Mouse (Mus musculus) lung, postnatal 4 days (tissue): ENCODE results near the gene Rita1.

Experiments
- DNase-seq, 2 experiments: peaks; one replicate each; pipeline ENCODE4 v3.0.0; 2021

The Rita1 gene

DNA sequence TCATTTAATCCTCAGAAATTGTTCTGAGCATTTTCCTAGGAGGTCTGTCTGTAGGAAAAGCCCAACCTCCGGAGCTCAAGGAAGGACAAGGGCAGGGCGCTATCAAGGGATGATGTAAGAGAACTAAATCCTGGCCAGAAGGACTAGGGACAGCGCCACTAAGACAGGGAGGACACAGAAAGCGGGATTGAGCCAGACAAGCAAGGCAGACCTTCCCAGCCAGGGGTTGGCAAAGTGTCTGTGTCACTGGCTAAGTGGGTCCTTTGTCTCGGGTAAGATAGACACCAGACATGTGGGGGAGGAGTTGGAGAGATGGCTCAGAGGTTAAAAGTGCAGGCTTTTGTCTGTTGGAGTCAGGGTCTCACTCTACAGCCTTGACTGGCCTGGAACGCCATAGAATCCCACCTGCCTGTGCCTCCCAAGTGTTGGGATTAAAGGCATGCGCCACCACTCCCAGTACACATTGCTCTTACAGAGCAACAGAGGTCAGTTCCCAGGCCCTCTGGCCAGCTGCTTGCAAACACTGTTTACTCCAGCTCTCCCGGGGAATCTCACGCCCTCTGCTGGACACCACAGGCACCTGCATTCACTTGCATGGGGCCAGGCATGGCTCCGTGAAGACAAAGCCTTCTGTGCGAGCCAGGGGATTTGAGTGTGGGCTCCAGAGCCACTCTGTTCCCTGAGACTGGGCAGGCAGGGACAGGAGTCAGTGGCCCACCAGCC lies 11.3 kb downstream of the Rita1 start:
- DNase-seq: no peak

DNA sequence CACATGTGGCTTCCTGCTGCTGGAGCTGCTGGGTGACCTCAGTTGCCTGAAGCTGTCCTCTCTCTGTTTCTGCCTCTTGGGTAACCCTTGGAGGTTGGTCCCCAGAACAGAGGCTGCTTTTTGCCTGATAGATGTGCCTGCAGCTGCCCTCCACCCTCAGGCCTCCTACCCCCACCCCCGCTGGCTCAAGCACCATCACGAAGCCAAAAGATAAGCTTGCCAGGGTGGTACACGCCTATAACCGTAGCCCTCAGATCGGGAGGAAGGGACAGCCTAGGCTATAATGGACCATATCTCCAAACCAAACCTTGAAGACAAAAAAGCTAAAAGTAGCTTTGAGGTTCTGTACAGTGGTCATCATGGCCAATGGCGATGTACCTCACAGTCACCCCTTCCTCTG lies 12.8 kb downstream of the Rita1 start:
- no peak for DNase-seq

DNA sequence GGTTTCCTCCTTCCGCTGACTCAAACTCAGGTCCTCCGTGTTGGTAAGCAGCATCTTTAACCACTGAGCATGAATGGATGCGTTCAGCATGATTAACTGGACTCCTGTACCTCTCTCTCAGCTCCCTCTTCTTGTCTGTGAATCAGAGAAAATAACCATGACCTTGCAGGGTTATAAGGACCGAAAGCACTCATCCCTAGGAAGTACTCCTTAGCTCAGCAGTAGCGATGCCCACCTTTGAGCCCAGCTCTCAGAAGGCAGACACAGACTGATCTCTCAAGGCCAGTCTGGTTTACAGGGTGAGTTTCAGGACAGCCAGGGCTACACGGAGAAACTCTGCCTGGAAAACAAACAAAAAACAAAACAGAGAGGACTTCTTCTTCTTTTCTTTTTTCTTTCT lies 17.9 kb downstream of the Rita1 start:
- DNase-seq: no peak

DNA sequence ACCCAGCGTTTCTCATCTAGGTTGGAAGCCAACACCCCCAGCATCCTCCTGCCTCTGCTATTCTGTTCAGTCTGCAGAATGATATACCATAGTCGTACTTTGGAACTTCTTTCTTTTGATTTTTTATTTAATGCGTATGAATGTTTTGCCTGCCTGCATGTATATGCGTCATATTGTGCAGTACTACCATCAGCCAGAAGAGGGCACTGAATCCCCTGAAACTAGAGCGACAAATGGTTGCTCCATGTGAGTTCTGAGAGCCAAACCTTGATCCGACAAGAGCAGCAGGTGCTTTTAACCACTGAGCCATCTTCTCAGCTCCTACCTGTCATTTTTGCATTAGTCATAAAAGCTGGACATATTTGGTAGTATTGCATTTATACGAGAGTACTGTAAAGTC lies 20.2 kb downstream of the Rita1 start:
- no peak for DNase-seq

DNA sequence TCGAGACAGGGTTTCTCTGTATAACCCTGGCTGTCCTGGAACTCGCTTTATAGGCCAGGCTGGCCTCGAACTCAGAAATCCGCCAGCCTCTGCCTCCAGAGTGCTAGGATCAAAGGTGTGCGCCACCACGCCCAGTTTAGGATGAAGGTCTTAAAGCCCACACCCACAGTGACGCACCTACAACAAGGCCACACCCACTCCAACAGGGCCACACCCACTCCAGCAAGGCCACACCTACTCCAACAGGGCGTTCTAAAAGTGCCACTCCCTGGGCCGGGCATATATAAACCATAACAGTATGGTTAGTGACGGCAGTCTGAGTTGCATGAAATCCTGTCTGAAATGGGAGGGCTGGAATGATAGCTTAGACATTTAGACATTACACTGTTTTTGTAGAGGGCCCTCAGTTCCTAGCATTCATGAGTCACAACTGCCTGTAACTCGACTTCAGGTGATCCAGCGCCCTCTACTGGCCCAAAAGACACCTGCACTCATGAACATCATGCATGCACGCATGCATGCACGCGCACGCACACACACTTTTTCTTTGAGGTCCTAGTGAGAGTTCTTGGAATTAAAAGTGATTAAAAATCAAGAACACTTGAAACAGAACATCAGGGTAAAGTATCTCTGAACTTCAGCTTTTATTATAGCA lies 21.9 kb downstream of the Rita1 start:
- DNase-seq: peak in 1 of 2 experiments; percentile 48

DNA sequence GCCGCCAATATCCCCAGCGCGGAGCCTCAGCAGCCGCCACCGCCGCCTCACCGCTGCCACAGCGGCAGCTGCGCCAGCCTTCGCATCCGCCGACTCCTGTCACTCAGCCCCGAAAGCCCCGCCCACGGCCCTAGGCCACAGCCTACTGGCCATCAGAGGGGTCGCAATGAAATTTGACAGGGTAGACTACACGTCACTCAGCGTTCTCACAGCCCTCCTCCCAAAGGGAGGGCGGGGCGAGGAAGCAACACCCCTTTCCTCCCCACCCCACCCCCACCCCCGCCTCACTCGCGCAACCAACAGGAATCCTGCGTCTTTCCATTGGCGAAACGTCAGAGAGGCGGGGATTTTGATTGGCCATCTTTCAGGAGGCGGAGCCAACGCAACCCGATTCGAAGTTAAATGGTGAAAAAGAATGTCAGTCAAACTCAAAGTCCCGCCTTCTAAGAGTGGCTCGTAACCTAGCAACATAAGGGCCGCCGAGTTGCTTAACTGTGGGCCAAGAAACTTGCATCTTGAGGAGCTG lies 23.8 kb downstream of the Rita1 start, which contains the start of the genes Tpcn1 and Iqcd:
Gene Tpcn1, minus strand, starts transcription at position 105 of the 526 bp plus-strand sequence.
Gene Iqcd, plus strand, starts transcription at position 448 of the 526 bp plus-strand sequence.
- peak; percentile 99 for DNase-seq

DNA sequence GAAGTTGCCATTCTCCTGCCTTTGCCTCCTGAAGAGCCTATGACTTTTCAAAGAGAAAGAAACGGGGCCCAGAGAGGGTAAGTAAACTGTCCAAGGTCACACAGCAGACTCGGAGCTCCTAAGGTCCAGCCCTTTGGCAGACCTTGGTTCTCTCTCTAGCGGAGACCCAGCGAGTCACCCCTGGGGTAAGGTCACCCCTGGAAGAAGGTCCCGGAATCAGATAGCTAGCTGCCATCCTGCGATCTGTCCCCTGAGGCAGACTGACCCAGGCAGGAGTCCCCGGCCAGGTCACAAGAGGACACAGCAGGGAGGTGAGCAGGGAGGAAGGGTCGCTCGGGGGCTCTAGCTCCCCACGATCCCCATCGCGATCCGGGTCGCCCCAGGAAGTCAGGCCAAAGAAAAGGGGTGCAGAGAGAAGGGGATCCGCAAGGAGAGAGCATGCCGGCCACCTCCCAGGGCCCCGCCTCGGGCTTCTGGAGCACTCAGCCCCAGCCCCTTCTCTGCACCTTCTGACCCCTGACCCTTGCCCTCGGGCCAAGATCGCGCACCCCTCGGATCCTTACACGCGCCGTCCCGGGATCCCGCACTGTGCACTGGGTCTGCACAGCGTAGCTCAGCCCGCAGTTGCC lies 24.3 kb downstream of the Rita1 start:
- peak in 1 of 2 experiments; percentile 23 for DNase-seq

DNA sequence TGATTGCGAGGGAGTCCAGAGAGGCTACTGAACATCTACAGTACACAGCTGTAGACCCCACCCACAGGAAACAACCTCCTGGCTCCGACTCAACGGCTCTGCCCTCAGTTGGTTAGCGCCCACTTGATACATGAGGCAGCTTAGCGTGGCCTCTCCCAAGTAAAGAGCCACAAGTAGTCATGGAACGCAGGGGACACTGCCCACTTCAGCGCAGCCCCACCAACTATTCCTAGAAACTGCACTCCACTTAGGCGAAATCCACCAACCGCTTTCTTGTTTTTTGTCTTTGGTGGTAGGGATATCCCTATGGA lies 24.8 kb downstream of the Rita1 start:
- DNase-seq: peak; percentile 62 to 70

DNA sequence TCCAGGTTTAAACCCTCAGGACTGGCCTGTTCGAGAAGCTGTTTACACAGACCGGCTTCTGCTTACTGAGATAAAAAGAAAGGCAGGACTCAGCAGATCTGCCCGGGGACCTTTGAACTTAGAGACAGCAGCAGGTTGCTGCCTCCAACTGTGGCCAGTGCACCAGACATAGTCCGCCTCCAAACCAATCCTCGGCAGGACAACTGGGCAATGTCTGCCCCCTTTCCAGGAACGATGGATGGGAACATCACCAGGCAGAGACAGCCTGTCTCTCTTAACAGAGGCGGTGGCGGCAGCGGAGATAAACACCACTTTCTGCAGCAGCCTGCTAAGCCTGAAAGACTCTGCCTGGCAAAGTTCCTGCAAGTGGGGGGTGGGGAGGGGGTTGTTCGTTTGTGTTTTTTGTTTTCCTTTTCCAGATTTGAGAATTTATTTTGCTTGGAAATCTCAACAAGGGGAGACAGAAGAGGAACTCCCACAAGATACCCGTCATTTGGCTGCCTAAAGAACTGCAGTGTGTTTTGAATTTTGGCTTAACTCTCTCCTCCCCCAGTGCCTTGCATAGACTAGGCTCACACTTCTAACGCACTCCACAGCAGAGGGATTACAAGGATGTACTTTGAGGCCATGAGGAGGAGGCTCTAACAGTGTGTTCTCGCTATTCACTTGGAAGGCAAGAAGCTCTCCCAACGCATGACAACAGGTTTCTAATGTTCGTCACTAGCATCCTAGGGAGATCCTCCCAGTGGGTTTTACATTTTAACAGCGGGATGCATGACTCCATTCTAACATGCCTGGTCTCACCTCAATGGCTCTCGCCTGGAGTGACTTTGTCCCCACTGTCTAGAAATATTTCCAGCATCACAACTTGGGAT lies 25.4 kb downstream of the Rita1 start:
- DNase-seq: peak in 1 of 2 experiments; percentile 35

DNA sequence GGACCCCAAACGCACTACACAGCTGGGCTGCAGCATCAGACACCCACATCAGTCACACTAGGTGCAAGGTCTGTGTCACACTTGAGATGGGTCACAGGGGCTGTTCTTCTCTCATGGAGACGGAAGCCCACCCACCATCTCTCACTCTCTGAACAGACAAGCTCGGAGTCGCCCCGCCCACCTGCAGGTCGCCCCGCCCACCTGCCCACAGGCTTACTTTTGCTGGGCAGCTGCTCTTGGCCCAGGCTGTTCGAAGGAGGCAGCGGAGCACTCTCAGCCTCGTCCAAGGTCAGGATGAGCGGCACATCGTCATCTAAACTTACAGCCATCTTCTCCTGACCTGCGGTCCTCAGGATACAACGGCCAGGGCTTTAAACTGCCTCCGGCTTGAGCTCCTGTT lies 27.4 kb downstream of the Rita1 start:
- peak in 1 of 2 experiments; percentile 23 for DNase-seq

DNA sequence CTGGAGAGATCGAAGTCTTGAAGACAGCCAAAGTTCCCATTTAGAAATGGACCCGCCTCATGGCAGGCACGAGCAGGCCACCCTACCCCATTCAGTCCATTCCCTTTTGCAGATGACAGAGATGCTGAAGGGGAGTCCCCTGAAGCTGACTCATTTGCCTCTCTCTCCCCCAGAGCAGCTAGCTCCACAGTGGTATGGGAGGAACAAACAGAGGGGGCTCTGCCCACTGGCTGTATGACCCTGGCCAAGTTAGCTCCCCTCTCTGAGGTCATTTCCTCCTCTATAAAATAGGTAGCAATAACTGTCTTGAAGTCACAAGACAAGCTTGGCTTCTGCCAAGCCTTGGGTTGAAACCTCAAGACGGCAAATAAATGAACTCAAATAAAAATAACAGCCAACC lies 28.9 kb downstream of the Rita1 start:
- no peak for DNase-seq

DNA sequence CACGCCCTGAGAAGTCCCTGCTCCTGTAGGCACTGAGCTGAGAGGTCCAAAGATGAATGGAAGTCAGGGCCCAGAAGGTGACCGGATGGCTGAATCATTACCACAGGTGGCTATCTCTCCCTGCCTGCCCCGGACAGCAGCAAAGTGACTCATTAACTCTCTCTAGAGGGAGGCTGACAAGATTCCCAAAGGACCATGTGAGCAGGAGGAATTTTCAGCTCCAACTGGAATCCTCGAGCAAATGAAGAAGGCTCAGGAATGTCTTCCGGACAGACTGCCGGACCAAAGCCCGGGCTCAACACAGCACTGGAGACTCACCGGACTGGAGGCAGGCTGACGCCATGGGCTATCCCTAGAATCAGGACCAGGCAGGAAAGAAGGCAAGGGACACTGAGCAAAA lies 30.4 kb downstream of the Rita1 start:
- peak in 1 of 2 experiments; percentile 22 for DNase-seq

DNA sequence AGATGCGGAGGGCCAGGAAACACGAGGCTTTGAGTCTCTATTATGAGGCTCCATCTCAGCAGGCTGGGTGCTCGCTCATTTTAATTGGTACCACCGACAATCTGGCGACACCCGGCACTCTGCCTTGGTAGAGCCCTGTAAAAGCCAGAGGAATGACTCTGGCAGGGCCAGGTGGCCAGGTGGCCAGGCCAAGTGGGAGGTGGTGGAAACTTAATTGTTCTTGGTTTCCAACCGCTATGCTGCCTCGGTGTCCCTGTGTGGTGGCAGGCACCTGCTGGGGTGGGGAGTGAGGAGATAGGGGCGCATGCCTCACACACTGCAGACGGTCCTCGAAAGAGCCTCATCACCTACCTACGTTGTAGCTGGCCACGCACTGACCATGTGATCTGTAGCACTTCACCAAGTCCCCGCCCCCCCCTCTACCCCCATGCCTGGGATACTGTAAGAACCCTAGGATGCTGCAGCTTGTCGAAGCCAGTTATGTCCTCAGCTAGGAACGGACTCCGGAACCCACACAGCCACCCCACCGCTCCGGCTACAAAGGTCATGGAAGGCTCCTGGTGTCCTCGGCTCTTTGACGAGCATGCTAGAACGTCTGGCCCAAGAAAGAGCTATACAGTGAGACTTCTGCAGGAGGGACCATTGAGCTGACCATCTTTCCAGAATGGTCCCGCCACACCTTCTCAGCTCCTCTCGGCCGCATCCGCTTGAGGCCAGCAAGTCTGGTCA lies 32.3 kb downstream of the Rita1 start:
- DNase-seq: no peak

DNA sequence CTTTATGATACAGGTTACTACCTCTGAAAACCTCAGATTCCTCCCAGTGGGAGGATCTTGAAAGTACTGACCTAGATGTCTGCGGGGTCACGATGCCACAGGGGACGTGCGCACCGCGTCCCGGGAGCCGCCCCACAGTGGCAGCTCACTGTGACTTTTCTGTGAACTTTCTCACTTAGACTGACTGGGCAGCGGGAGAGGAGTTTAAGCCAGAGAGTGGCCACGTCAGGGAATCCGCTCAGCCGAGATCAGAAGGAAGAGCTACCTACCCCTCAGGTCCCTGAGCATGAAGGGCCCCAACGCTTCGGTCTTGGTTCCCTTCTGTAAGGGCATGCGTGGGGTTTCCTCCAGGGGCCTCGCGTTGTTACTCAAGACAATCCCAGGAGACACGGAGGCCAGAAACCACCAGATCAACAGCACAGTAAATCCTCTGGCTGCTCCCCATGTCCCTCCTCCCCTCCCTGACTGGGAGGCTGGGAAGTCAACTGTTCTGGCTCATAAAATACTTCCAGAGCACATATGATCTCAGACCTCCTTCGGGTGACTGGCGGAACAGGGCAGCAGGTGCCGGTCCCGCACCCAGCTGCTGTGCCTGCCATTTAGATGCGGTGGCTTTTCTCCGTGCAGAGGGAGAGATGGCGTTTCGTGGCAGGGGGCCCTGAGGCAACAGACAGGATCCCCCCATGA lies 33.0 kb downstream of the Rita1 start:
- peak; percentile 24 to 45 for DNase-seq

DNA sequence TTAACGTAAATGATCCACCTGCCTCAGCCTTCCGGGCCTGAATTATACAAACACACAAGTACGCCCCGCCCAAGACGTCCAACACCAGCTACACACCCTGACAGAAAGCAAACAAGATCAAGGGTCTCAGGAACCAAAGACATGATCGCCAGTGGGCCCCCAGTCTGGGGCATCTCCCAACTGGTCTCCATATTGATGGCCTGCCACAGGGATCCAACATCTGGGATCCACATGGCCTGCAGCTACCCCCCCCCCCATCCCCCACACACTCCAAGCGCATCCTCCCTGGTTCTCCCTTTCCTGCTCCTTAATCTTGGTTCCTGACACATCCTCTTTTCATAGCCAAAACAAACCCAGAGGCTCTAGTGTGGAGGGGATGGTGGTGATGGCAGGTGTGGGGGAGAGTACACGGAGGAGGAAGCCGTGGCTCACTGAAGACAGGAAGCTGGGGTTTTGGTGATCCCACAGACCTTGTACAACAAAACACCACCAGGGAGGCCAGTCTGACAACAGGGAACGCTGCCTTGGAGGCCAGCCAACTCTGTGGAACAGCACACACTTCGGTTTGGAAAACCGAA lies 33.8 kb downstream of the Rita1 start:
- peak; percentile 63 to 69 for DNase-seq

DNA sequence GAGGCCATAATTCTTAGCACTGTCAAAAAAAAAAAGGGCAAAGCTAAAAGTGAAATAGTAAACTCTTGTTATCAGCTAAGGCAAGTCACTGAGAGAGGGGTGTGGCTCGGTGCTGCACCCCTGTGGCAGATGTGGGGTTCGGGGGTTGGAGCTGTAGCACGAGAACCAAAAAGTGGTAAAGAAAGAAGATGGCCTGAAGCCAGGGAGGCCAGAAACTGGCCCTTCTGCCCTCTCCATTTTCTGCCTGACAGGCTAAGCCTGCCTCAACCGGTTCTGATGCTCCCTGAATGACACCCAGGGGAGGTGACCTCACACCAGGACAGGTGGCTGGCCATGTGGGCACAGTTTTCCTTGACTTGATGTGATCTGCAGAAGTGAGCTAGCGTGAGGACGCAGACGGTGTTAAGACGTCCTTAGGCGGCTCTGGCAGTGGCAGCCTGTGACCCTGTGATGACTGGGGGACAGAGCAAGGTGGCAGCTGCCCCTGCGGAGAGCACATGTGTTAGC lies 34.4 kb downstream of the Rita1 start:
- DNase-seq: peak in 1 of 2 experiments; percentile 36

DNA sequence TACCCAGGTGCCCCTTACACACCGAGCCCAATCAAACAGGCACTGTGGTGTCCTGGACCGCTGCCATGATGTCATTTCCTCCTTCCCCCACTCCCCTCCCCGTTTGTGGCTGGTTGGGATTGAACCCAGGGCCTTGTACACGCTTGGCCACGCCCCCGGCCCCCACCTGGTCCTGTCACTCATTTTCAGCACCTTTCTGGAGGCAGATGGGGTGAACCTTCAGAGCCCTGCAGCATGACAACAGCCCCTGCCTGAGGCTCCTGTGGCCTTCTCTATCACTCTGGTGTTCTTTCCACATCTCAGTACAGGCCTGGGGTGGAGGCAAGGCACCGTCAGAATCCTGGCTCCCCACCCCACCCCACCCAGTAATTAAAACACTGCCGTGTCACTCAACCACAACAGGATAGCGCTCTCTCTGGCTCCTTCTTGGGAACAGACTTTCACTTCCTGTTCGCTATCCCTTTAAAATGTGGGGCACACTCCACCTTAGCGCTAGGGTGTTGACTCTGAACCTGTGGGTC lies 35.5 kb downstream of the Rita1 start:
- no peak for DNase-seq

DNA sequence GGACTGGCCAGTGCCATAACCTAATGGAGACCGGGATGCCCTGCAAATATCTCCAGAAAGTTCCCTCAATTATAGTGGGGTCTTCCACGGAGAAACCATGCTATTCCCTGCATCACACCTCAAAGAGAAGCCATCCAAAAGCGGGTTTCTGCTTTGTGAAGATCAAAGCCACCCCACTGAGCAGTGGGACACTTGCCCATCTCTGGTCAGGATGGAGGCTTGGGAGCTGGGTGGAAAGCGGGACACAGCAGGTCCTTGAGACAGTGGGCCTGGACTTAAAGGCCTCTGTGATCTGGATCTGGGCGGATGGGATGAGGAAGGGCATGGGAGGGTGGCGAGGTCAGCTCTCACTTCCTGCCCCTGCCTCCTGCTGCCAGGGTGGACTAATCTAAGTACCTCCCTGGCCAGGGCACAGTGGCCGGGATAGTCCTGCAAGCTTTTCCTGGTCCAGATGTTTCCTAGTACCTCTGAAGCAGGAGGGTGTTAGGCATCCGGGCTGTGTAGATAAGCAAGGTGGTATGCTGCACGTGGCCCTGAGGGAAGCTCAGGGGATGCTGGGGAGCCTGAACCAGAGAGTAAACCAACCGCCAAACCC lies 37.8 kb downstream of the Rita1 start:
- DNase-seq: no peak

DNA sequence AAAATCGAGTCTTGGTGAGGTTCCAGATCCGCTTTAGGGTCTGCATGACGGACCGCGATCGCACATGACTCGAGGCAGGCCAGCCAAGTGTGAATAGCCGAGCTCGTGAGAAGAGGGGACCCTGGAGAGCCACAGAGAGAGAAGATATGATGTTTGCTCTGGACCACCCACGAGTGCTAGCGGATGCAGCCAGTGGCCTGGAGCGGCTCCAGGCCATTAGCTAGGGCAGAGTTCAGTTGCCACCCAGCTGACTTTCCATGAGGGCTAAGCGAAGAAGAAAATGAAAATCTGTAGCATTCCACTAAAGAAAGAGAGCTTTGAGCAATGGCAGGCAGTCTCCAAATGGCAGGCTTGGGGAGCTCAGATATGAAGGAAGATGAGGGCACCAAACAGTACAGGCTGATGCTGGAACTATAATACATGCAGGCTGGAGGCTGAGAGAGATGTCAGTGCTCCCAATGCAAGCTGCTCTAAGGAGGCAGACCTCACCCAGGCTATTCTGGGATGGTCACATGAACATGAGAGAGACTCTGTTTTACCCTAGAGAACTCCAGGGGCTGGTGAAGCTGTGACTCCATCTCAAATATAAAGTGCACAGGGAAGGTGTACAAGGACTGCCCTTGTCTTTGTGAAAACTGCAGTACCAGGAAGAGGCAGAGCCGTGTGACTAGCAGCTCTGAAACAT lies 41.2 kb downstream of the Rita1 start:
- DNase-seq: peak; percentile 52 to 77
